Mouse (Mus musculus) hindbrain, postnatal 0 days (tissue): ENCODE results near the gene Samd14. TPM values are rescaled to one million over a fixed set of nuclear protein-coding genes. Genes with fewer than 3 reads are reported as not detected.

Experiments used
- ATAC-seq: fragments of 200-750 bp; cut with Nextera tagmentation; 2 replicates; pipeline ENCODE4 v1.8.0; 2017; ENCODE audit warnings: mild to moderate bottlenecking, moderate TSS enrichment, moderate library complexity
- DNase-seq: peaks from one replicate; pipeline ENCODE4 v3.0.0-alpha.2; 2015; ENCODE audit warnings: low spot score
- H3K27ac ChIP-seq: fragments of 300-500 bp; sonication (generic); 2 replicates; pipeline ENCODE4 v1.5.1; 2014; ENCODE audit warnings: mild to moderate bottlenecking
- H3K27me3 ChIP-seq: fragments of 300-500 bp; sonication (generic); 2 replicates; pipeline ENCODE4 v1.6.1; 2014; ENCODE audit warnings: low read length, mixed read lengths; ENCODE audit not compliant: insufficient read depth
- H3K36me3 ChIP-seq: fragments of 300-500 bp; sonication (generic); 2 replicates; pipeline ENCODE4 v1.6.1; 2014; ENCODE audit warnings: low read length, mixed read lengths; ENCODE audit not compliant: insufficient read depth
- H3K4me1 ChIP-seq: fragments of 300-500 bp; sonication (generic); 2 replicates; pipeline ENCODE4 v1.6.1; 2014; ENCODE audit warnings: antibody characterized with exemption, low read length, mixed read lengths; ENCODE audit not compliant: insufficient read depth
- H3K4me2 ChIP-seq: fragments of 300-500 bp; sonication (generic); 2 replicates; pipeline ENCODE4 v1.6.1; 2014; ENCODE audit warnings: low read depth, mild to moderate bottlenecking, low read length, moderate library complexity, mixed read lengths
- H3K4me3 ChIP-seq: fragments of 300-500 bp; sonication (generic); 2 replicates; pipeline ENCODE4 v1.5.1; 2014; ENCODE audit warnings: low read length
- H3K9ac ChIP-seq: fragments of 300-500 bp; sonication (generic); replicated peaks from 2 replicates; pipeline ENCODE4 v1.6.1; 2014; ENCODE audit warnings: mild to moderate bottlenecking, low read length, moderate library complexity, mixed read lengths
- H3K9me3 ChIP-seq: fragments of 300-500 bp; sonication (generic); 2 replicates; pipeline ENCODE4 v1.6.1; 2016; ENCODE audit warnings: low read length, mixed read lengths
- CTCF ChIP-seq: IDR thresholded peaks from 2 replicates; pipeline ENCODE4 v1.5.1; 2016; ENCODE audit warnings: antibody characterized with exemption, control low read depth, low read depth
- WGBS: fragments of 180-500 bp; shearing (Covaris S2); extraction: QIAGEN DNeasy Blood & Tissue Kit; methylation state at CpG from one replicate; pipeline ENCODE4 v1.1.7; 2014; 5-methylcytosine and 5-hydroxymethylcytosine counted together
- polyA plus RNA-seq: library from polyadenylated mRNA; unstranded; fragments of >200 nt; fragmentation: Nextera tagmentation; extraction: Ambion mirVana; gene quantifications from 2 replicates; pipeline ENCODE4 v1.2.1, GENCODE M21; 2015
- total RNA-seq: library from RNA; depleted of rRNA; stranded (reverse); fragments of >200 nt; gene quantifications from 2 replicates; pipeline ENCODE4 v1.2.3, GENCODE M21; 2014

Gene Samd14
- total and polyA plus RNA-seq, 2 experiments from 2014 or later: 137 to 216 TPM

DNA sequence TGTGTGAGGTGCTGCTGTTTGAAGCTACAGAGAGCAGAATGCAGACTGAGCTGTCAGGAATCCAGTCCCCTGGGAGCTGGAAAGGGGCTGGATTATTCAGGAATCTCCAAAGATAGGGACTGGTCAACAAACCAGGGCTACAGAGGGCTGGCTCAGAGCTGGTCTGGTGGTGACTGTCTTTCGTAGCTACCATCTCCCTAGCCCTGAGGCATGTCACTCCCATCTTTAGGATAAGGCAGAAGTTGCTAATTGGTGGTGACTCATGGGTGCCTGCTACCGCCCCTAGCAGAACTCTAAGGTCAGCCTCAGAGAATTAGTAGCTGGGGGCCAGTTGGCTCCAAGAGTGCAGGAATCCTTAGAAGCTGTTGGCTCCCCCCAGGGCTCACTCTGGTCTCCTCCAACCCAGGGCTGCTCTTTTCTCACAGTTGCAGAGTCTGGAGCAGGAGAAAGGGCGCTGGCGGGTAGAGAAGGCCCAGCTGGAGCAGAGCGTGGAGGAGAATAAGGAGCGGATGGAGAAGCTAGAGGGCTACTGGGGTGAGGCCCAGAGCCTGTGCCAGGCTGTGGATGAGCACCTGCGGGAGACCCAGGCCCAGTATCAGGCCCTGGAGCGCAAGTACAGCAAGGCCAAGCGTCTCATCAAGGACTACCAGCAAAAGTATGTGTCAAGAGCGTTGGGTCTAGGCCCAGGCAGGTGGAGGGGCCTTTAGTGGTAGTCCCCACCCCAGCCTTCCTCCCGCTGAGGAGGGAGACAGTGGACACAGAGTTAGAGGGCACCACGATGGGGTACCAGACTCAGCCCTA, 5.3 kb upstream of the Samd14 start:
- no peak for TF ChIP-seq CTCF
- H3K4me3 ChIP-seq: no peak overlapping the region
- 81% methylated on average over 12 of the region's 12 CpGs for WGBS
- no peaks in the 10 kb centered on the region for H3K9me3 ChIP-seq
- H3K27ac ChIP-seq: peak overlapping the region; percentile 4; the same call in 1 of the 2 replicates
- no peak overlapping the region for H3K4me2 ChIP-seq
- no peak overlapping the region for H3K9ac ChIP-seq
- H3K4me1 ChIP-seq: peaks cover 26% of the 10 kb centered on the region
- DNase-seq (no peak), ATAC-seq (no peak)
- peaks cover 54% of the 10 kb centered on the region for H3K36me3 ChIP-seq
- no peaks in the 10 kb centered on the region for H3K27me3 ChIP-seq

DNA sequence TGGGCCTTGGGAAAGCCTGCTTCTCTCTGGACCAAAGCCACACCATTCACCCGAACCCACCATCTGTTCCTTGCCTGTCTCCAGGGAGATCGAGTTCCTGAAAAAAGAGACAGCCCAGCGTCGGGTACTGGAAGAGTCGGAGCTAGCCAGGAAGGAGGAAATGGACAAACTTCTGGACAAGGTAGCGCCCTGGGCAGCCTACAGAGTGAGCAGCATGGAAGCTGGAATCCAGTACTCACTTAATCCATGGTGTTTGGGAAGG, 4.8 kb upstream of the Samd14 start:
- H3K27me3 ChIP-seq: no peaks in the 10 kb centered on the region
- no peaks in the 10 kb centered on the region for H3K9me3 ChIP-seq
- H3K4me2 ChIP-seq: no peak overlapping the region
- DNase-seq (no peak), ATAC-seq (no peak)
- no peak overlapping the region for H3K9ac ChIP-seq
- H3K4me3 ChIP-seq: no peak overlapping the region
- H3K27ac ChIP-seq: 0 out of 2 replicates have a peak overlapping the region, but pooled peaks have one; percentile 4
- peaks cover 49% of the 10 kb centered on the region for H3K36me3 ChIP-seq
- peaks cover 26% of the 10 kb centered on the region for H3K4me1 ChIP-seq
- WGBS: 39% methylated on average over 6 of the region's 6 CpGs
- TF ChIP-seq CTCF: no peak

DNA sequence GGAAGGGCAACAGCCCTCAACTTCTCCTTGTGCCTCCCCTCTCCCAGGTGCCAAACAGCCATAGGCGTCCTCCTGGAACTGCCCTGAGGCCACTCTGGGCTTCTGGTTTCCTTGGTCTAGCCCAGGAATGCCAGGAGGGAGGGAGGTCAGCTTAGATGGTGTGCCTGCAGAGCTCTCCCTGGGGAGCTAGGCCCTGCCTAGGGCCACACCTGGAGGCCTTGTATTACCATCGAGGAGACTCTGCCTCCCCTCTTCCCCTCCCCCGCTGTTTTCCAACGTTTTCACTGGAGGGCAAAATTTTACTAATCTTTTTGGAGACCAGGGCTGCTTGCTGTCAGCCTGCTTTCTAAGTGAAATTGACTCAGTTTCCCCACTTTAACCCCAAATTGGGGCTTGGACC, 3.6 kb upstream of the Samd14 start:
- no peak for TF ChIP-seq CTCF
- Histone ChIP-seq H3K27me3 (no peaks in the 10 kb centered on the region), H3K36me3 (peaks cover 45% of the 10 kb centered on the region), H3K9me3 (no peaks in the 10 kb centered on the region), H3K27ac (peak overlapping the region; percentile 78), H3K4me3 (peak overlapping the region; percentile 30; the same call in 1 of the 2 replicates), H3K9ac (no peak overlapping the region; the same call in 1 of the 2 replicates), H3K4me1 (peaks cover 20% of the 10 kb centered on the region; the same call in 1 of the 2 replicates), H3K4me2 (peak overlapping the region; percentile 61; the same call in 1 of the 2 replicates)
- DNase-seq (no peak), ATAC-seq (no peak)
- WGBS: 47% methylated on average over 4 of the region's 4 CpGs

DNA sequence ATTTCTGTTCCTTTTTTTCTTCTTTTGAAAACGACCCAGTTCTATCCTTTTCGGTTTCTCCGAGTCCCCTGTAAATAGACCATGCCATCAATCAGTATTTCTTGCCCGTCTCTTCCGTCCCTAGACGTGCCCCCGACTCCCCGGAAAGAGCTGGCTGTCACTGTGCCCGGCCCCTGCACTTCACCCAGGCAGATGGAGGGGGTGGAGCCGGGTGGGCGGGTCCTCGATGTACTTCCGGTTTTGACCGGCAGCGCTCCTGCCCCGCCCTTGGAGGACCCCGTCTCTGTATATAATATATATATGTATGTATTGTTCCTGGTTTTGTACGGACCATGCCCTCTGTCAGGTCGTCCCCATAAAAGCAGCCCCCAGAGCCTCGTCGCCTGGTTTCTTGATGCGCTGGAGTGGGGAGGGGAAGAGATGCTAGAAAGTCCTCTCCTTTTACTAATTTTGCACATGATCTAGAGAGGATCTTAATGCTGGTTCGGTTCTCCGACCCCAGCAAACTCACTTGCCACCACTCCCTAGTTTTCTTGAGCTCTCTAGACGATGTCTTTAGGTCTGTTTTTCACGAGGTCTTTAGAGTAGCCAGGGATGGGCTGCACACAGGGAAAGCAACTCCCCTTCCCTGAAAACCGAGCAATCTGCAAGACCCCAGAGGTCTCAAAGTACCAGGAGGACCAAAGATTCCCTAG, 3.0 kb upstream of the Samd14 start:
- Histone ChIP-seq H3K4me2 (peak overlapping the region; percentile 61), H3K36me3 (peaks cover 42% of the 10 kb centered on the region), H3K27me3 (no peaks in the 10 kb centered on the region), H3K27ac (peak overlapping the region; percentile 78), H3K9me3 (no peaks in the 10 kb centered on the region), H3K4me1 (peaks cover 22% of the 10 kb centered on the region; the same call in 1 of the 2 replicates), H3K4me3 (peak overlapping the region; percentile 30), H3K9ac (peak overlapping the region; percentile 42)
- WGBS: 1% methylated on average over 27 of the region's 27 CpGs
- ATAC-seq (peak; percentile 61), DNase-seq (peak; percentile 91)
- TF ChIP-seq CTCF: no peak; the same call in 1 of the 2 replicates

DNA sequence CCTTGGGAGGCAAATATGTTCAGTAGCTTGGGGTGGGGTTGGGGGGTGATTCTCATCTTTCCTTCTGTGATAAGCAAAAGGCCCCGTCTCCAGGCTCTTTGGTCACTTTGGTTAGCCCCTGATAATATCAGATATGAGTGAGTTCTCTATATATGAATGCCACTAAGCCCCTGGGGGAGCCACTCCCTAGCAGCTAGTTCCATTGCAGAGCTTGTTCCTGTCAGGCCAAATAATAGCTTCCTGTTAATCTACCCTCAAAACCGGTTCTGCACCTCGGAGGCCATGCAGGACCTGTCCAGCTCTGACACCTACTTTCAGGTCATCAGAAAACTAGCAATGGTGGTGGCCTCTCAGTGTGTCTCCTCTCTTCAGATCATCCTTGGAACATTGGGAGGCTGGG, 2.3 kb upstream of the Samd14 start:
- DNase-seq (no peak), ATAC-seq (no peak)
- no peak overlapping the region for H3K4me3 ChIP-seq
- H3K9ac ChIP-seq: no peak overlapping the region
- peaks cover 35% of the 10 kb centered on the region for H3K36me3 ChIP-seq
- H3K27ac ChIP-seq: peak overlapping the region; percentile 78; the same call in 1 of the 2 replicates
- no peaks in the 10 kb centered on the region for H3K27me3 ChIP-seq
- TF ChIP-seq CTCF: no peak
- WGBS: 76% methylated on average over 3 of the region's 3 CpGs
- H3K4me2 ChIP-seq: 0 out of 2 replicates have a peak overlapping the region, but pooled peaks have one; percentile 61
- H3K4me1 ChIP-seq: peaks cover 29% of the 10 kb centered on the region
- H3K9me3 ChIP-seq: no peaks in the 10 kb centered on the region

GRCm38 (mm10) chr11:95008661-95009628, 734 bp upstream of the Samd14 start:
- peak; percentile 26 for TF ChIP-seq CTCF
- peaks cover 20% of the 10 kb centered on the region for H3K36me3 ChIP-seq
- 24% methylated on average over 15 of the region's 15 CpGs for WGBS
- peak overlapping the region; percentile 97 for H3K9ac ChIP-seq
- H3K9me3 ChIP-seq: no peaks in the 10 kb centered on the region
- peak overlapping the region; percentile 96 for H3K27ac ChIP-seq
- H3K27me3 ChIP-seq: no peaks in the 10 kb centered on the region
- ATAC-seq (peak; percentile 28), DNase-seq (peak; percentile 70)
- peaks cover 39% of the 10 kb centered on the region for H3K4me1 ChIP-seq
- H3K4me3 ChIP-seq: peak overlapping the region; percentile 93
- H3K4me2 ChIP-seq: peak overlapping the region; percentile 79
